Mouse (Mus musculus): ENCODE data around the gene Atp9a.

- no peak for TF ChIP-seq CTCF (IDR thresholded peaks at IDR 0.05; ENCODE audit: control insufficient read depth, insufficient read depth, insufficient read length)
- TF ChIP-seq USF1 (IDR thresholded peaks at IDR 0.05; ENCODE audit: low read depth), result no peak
- no peak for TF ChIP-seq MAX (IDR thresholded peaks at IDR 0.05)
- no peak for TF ChIP-seq MYOG (IDR thresholded peaks at IDR 0.05; ENCODE audit: control insufficient read depth, extremely low read depth, insufficient read length)
- TF ChIP-seq CEBPB (IDR thresholded peaks at IDR 0.05; ENCODE audit: low read depth), result no peak
- TF ChIP-seq FOSL1 (IDR thresholded peaks at IDR 0.05; ENCODE audit: insufficient read depth, low read length, poor library complexity, severe bottlenecking), result no peak
- TF ChIP-seq MYOD1 (IDR thresholded peaks at IDR 0.05; ENCODE audit: control insufficient read depth, insufficient read length, low read depth), result no peak
Observed at GRCm38 (mm10) chr2:168677650-168678049, 64.6 kb downstream of the Atp9a start.
